Mouse (Mus musculus) lung, postnatal 25 days (tissue): ENCODE measurements around the gene Vsx1.

Experiments
- DNase-seq: peaks from one replicate; pipeline ENCODE4 v3.0.0; 2022; ENCODE audit warnings: low spot score

Vsx1 gene

DNA sequence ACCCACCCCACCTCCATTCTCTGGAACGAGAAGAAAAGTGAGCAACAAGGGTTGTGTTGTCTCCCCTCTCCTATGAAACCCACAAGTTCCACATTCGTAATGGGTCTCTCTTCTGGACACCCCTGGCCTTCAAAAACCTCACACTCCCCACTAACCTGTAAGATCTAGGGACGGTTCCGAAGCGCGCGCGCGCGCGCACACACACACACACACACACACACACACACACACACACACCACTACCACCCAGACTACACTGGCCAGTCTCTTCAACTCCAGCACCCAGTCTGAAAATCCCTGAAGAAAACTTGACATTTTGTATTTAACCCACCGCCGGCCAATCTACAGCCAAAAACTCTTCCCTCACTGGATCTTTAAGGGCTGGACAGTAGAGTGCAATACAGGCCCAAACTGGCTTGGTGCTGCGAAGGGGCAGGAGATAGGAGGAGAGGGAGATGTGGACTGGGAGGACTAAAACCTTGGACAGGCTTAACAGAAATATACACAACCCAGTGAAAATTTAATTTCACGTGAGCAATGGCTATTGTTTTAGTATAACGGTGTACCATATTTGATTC, at the start of gene Vsx1:
Gene Vsx1, minus strand, starts transcription at position 138 of the 578 bp plus-strand sequence.
- DNase-seq: no peak

DNA sequence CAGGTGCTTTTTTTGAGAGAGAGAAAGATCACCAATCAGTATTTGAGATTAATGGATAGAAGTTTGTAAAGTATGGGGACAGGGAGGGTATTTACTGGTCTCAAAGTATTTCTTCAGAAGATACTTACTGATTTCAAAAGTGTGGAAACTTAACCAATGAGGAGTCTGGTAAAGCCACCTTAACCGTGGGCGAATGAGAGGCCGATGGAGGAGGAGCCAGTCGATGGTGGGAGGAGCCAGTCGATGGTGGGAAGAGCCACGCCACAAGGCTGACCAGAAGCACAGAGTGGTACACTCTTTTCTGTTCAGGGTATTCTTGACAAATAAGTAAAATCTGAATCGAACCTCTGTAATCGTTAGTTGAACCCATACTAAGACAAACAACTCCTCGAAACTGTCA, 48.7 kb upstream of the Vsx1 start:
- DNase-seq: no peak

DNA sequence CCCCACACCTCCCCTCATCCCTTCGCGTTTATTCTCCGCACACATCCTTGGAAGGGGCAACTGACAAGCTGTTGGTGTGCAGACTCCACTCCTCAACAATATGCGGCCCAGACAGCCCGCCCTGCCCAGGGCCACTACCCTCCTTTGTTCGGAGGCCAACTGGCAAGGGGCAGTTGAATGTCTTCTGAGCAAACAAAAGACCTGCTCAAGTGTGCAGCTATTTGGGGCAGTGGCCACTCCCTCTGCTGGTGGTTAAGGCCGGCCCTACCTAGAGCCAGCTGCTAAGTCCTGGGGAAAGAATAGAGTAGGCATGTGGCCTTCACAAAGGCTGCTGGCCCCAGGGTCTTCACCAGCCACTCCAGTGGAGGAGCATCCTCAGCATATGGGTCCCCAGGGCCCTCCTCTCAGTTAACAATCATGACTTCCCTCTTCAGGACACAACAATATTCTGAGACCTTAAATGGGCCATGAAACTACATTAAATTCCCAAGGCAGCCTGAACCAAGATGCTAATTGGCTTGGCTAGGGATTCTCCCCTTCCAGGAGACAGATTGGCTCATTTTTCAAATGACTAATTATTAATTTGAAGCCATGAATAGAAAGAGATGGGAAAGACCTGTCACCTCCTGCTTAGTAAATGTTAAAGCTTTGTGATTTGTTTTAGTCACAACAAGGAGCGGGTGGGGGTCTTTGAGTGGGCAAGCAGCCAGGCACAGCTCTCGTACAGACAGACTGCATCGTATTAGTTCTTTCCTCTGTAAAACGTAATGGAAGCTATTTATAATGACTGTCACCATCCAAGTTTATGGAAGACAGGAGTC, 46.8 kb upstream of the Vsx1 start:
- DNase-seq: no peak

DNA sequence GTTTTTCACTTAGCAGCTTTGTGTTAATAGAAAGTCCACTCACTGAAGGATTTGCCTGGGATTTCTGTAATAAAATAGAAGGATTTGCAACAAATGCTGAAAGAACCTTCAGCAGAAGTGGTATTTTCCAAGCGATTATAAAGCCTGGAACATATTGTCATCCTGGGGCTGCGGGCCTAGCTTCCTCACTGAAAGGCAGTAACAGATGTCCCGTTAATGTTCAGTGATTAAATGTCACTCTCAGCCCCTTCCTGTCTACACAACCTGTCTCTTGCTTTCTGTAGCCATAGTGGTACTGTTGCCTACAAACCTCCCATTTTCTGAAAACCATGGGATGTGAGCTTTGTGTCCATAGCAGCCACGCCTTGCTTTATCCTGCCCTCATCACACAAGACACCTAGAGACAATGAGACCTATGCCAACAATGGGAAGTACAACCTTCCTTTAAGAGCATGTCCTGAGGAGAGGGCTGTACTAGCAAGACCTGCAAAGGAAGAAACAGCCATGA, 23.1 kb upstream of the Vsx1 start:
- no peak for DNase-seq

DNA sequence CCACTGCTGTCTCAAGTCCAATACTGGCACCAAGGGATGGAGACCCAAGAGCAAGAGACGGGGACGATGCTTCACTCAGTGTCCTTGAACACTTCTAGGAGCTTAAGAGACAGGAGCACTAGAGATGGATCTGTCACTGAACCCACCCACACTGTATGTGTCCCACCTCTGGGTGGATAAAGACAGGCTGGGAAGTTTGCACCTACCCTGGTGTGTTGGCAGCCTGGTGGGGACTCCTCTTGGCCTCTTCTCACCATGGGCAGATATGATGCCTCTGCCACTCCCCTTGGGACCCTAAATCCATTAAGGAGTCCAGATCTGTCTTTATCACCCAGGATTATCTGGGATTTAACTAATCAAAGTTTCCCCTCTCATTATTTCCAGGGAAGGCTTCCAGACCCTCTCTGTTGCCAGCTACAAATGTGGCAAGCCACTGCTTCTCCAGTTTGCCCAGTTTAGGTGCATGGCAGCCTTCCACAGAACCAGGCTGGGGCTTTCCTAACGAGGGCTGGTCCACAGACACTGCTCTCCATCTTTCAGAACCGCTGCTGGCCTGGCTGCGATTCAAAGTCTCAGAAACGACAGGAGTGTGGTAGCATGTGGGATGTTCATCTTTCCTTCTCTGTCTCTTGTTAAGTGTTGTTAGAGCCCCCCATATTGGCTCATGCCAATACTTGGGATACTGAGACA, 2.5 kb upstream of the Vsx1 start:
- no peak for DNase-seq

DNA sequence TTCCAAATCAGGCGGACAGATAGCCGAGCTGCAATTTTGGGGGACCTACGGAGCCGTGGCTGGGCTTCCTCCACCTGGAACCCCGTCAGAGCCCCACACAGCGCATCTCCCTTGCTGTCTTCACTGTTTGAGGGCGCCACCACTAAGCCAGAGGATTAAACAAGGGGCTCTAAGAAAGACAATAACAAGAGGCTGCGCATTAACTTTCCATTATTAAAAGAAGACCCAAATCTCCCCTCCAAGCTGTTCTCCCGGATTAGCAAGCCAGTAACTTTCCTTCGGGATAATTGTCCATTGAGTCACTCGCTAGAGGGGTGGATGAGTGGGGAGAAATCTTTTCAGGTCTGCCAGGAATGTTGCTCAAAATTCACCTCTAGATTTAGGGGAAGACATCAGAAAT, 1.1 kb upstream of the Vsx1 start:
- DNase-seq: no peak

DNA sequence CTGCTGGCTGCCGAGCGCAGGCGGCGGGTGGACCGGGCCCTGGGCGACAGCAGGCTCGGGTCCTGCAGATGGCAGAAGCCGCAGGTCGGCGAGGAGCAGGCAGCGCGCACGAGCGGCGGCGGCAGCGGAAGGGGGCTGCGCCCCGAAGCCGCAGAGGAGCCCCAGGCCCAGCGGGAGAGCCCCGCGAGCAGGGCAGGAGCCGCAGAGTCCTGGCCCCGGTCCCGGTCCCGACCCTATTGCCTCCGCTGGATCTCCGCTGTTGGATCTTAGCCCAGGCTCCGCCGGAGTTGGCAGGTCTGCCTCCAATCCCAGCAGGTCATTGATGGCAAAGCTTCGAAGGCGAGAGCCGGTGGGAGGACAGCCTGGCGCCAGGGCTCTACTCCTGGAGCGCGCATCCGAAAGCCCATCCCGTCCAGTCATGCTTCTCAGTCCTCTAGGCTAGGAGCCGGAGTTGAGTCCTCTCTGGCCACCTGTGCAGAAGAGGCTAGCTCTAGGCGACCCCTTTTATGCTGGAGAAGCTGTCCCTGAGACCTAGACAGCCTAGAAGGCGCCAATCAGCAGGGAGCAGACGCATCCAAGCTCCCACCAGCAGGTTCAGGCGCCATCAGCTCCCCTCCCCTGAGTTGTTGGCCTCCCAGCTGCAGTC, 496 bp downstream of the Vsx1 start:
- no peak for DNase-seq

DNA sequence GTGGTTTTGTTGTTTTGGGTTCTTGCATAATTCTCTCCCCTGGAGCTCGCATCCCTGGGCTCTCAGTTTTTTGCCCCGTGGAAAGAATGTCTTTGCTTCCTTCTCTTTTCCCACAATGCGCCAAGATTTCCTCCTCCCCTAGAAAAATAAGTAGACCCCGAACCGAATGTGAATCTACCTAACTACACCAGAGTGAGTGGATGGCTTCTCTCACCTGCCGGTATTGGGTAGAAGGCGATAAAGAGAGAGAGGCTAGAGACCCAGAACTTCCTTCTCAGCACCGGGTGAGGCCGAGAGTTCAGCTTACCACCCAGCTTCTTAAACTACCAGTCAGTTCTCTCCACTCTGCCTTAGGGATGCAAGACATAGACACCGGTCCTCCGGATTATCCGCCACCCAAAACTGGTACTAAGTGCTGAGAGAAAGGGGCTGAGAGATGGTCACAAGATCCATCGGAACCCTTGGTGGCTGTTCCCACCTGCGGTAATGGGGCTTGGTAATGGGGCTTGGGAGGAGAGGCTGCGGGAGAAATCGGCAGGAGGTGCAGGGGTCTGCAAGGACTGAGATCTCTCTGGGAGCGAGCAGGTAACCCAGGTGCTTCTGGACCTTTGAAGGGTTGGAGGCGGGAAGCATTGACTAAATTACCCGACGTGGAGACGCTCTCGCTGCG, 1.2 kb downstream of the Vsx1 start:
- no peak for DNase-seq

DNA sequence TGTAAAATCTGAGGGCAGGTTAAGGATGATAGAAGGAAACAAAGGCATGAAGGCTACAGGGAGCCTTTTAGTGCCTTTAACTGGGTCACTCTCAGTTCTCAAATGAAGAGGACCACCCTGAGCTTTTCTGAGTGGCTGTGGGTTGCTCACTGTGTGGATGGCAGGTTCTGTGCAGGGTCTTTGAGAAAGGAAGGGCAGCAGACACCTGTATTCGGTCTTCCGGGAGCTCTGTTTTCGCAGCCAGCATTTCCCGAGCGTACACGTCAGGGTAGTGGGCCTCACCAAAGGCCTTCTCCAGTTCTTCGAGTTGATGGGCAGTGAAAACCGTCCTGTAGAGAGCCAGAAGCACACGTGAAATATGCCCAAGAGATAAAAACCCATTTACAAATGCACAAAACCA, 3.8 kb downstream of the Vsx1 start:
- no peak for DNase-seq

DNA sequence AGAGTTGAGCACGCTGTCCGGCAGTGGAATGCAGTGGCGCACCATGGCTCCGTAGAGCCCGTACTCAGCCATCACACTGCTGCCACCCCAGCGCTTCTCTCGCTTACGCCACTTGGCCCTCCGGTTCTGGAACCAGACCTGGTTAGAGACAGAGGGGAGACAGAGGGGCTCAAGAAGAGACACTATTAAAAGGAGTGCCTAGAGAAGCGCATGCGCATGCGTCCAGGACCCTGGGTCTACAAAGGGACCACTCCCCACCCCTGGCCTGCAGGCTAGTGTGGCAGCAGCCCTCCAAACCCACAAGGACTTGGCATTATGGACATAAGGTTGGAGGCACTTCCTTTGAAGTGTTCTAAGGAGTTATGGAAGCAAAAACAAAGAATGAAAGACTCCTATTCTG, 4.7 kb downstream of the Vsx1 start:
- no peak for DNase-seq

DNA sequence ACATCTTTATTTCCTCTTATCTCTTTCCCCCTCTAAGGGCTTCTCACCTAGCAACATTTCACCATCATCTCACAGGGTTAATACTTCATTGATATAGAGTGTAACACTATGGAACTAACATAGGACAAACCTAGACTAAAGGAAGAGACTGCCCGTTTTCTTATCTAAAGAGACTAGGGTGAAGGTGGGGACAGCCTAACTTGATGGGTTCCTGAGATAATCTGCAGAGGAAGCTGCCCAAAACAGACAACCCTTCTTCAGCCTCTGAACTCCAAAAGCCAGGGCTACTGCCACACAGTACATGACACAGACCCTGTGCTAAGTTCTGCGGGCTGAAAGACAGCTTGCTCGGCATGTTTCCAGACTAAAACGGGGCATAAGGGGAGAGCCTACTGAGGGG, 7.6 kb downstream of the Vsx1 start:
- DNase-seq: no peak

DNA sequence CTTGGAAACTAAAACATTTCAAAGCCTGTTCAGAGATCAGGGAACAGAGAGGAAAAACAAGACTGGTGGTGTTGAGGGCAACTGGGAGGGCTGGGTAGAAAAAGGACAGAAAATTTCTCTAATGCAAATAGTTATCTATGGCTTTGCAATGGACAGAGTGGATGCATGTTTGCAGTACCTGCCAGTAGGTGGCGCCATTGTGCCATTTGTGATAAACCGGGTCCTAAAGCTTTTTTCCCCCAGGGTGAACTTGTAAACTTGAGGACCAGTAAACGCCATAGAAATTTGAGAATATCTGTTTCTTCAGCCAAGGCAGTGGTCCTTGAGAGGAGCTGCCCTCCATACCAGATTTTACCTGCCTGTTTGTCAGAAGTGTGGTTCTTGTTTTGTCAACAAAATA, 10.8 kb downstream of the Vsx1 start:
- peak; percentile 72 for DNase-seq

DNA sequence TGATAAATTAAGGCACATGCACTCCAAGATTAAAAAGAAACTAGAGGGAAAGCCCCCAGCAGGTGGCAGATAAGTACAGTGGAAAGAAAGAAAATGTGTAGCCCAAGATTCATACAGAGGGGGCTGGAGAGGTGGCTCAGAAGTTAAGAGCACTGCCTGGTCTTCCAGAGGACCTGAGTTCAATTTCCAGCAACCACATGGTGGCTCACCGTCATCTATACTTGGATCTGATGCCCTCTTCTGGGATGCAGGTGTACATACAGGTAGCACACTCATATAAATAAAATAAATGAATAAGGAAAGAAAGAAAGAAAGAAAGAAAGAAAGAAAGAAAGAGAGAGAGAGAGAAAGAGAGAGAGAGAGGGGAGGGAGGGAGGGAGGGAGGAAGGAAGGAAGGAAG, 13.6 kb downstream of the Vsx1 start:
- no peak for DNase-seq

DNA sequence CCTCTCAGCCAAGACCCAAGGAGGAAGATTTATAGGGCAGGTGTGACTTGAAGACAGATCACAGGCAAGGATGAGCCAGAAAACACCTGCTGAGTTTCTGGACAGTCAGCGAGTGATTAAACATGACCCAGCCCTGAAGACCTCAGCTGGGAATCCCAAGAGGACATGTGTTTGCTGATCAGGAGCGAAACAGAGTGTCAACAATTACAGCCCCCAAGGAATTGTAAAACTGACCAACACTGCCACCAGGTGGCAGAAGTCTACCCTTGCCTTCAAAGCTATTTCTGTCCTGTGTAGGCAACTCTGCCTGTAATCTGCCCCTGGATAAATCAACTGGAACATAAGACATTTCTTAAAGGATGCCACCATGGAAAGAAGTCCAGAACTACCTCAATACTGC, 14.3 kb downstream of the Vsx1 start:
- peak; percentile 65 for DNase-seq

DNA sequence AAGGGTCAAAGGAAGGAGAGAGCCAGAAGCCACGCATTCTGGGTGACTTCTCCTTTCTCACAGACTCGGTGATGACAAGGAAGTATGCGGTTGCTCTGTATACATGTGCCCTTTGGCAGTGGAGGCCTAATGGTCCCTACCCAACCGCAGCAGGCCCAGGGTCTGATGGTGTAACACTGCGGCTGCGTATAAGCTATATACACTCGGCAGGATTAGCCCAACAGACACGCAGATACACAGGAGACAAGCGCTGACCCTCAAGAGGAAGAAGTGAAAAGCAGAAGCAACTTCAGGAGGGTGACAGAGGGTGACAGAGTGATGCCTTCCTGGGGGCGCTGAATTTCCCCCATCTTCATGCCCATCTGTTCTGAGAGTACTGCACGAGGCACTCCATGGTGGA, 15.2 kb downstream of the Vsx1 start:
- DNase-seq: peak; percentile 59

DNA sequence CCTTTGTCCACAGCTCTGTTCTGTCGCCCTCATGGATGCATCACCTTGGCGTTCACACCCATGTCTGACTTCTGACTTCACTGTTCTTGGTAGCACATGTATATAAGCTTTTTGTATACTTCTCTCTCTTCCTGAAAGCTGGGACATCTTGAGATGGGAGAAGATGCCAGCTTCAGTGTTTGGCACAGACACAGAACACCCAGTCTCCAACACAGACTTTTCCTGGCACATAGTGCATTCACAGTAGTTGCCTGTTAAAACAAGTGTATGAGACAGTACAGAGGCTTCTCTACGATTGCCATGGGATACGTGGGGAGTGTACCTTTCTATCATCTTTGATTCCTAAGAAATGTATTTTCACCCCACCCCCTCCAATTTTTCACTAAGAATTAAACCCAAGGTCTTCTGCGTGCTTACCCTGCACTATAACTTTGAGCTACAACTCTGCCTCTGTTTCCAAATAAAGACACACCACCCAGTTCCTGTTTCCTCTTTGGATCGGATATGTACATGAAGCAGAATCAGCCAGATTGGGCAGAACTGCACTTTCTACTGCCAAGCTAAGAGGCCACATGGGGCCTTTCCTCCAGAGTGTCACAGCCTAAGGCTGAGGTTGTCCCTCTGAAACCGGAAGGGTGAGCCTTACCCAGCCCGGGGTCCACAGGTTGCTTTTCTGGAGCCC, 17.4 kb downstream of the Vsx1 start:
- no peak for DNase-seq

DNA sequence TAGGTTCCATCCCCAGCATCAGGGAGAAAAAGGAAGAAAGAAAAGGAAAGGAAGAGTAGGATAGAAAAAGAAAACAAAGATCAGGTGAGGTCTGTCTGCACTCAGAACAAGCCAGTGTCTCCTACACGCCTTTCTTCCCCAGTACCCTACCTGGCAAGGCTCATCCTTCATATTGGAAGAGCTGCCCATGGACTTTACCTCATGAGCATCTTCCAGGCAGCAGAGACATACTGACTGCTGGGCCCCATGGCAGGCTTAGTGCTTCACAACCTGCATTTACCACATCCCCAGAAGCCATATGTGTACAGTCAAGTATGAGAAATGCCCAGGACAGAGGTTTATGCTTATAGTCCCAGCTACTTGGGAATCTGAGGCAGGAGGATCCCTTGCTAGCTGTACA, 18.2 kb downstream of the Vsx1 start:
- DNase-seq: no peak

DNA sequence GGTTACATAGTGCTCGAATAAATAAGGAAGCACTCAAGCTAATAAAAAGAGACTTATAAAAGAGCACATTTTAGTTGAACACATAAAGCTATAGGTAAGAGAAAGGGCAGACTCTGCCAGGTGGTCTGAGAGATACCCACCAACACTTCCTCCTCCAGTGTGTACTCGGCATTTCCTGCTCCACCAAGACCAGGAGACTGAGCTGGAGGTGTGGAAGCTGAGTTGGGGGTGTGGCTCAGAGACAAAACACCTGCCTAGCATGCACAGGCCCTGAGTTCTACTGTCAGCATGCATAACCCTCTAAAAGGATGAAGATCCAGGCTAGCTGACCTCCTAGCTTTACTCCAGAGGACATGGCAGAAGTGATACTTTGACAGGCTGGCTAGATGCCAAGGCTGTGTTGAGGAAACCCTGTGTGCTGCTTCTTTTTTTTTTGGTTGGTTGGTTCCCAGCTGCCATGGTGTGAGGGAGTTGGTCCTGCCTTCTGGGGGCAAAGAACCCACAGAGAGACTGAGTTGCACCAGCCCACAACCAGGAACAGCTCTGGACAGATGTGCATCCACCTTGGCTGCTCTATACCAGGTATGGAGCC, 19.6 kb downstream of the Vsx1 start:
- peak; percentile 59 for DNase-seq

DNA sequence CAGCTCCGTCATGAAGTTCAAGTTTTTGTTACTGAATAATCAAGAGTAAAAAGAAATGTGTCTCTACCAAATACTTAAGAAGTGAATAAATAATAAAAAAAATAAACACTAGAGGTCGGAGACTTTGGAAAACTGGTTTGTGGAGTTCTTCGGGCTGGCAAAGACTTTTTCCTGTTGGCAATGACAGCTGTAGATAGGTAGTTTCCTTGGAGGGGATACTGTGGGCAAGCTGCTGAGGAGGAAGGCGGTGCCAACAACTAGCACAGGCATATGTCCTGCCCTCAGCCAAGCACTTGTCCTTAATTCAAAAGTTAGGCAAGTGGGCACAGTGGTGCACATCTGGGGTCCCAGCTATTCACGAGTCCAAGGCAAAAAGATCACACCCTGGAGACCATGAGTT, 20.2 kb downstream of the Vsx1 start:
- peak; percentile 73 for DNase-seq

DNA sequence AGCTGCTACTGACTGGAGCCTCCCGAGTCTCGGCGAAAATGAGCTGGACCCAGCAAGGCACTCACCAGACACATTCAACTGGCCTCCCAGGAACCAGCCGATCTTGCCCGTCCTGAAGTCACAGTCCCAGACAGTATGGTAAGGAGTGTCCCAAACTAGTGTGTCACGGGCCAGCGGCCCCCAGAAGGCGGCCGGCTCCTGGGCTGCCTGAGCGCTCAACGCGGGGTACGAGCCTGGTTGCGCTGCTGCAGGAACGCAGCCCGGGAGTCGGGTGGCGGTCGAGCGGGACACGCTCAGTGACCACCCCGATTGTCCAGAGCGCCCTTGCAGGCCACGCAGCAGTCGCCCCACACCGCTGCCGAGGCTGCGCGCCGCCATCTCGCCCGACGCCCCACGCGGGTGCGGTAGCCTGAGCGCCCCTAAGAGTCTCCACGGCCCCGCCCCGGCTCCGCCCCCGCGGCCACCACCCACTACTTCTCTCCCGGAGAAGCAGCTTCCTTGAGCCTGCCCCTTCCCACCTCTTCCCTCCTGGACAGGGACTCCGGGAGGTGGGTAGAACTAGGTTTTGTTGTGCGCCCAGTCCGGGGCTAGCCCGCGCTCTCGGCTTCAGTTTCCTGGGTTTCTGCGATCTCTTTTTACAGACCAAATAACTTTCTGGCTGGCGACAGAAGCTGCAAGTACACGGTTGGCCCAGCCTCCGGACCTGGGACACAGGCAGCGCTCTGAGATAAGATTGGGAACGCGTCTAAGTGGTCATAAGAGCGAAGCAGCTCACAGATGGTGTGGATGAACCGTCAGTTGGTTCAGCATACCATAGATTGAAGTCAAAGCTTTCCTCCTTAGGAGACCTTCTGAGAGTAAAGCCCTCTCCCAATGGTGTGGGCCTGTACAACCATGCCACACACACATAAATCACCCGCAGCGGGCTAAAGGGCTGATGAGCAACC, 21.1 kb downstream of the Vsx1 start, which contains the start of gene Acss1:
Gene Acss1, minus strand, starts transcription at position 681 of the 947 bp plus-strand sequence.
- DNase-seq: peak; percentile 82
